Mouse (Mus musculus) B cell, adult 67 days (primary cell): ENCODE data around the gene Kirrel3. TPM values are rescaled to one million over a fixed set of nuclear protein-coding genes. Genes with fewer than 3 reads are reported as not detected.

Experiments used
- total RNA-seq, 2 experiments: library from RNA; stranded (reverse); gene quantifications; 4 replicates each; pipeline ENCODE4 v1.2.4; 2023

Gene Kirrel3
- total RNA-seq = not detected

DNA sequence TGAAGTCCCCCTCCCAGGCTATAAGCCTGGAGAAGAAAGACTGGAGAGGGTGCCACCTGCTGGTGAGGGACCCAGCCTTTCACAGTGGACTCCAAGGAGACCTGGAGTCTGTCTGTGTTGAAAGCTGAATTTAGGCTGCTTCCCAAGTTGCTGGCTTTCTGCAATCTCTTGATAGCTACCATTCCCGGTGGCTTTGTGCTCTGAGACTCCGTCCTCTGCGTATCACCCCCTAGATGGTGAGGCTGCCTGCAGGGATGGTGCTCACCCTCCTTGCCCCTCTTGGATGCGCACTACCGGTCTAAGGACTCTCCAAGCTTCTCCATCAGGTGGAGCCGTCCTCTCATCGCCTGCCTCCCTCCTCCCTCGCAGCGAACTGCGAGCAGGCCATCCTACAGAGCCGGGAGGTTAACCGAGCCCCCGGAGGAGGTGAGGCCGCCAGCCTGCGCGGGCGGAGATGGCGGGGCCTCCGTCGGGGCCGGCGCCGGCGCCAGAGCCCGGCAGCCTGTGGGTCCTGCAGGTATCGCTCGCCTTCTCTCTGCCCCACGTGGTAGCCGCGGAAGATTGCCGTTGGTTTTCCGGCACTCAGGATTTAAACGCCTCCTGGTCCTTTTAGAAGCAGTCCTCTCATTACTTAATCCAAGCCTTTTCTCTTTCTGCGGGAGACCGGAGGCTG lies at the start of gene Kirrel3:
Kirrel3 (plus strand) TSS at position 136 of the 673 bp plus-strand sequence.

